Mouse (Mus musculus): ENCODE data around the gene Wnt7b. TPM values are rescaled to one million over a fixed set of nuclear protein-coding genes. Genes with fewer than 3 reads are reported as not detected.

Wnt7b gene
- 0.30 and 0.75 TPM in 2 replicates for total RNA-seq (2021)
- long read RNA-seq, experiment 1, partial matches to known transcripts, result 0 of 1 reads
- long read RNA-seq, experiment 1, other reads (novel, unspliced or antisense), result 1 of 1 reads
- long read RNA-seq, experiment 2, result 0 reads

- no peak for DNase-seq
These were observed at the start of gene Wnt7b for GRCm38 (mm10) chr15:85582356-85582910. Gene Wnt7b, minus strand, starts transcription at chr15:85582473.

- no peak for DNase-seq
These were observed 49.3 kb upstream of the Wnt7b start for GRCm38 (mm10) chr15:85631591-85631990.

GRCm38 (mm10) chr15:85629924-85630545 lies 47.8 kb upstream of the Wnt7b start:
- no peak for DNase-seq

- peak; percentile 83 for DNase-seq
These were observed 43.5 kb upstream of the Wnt7b start for GRCm38 (mm10) chr15:85625666-85626279.

GRCm38 (mm10) chr15:85622213-85622612 lies 39.9 kb upstream of the Wnt7b start:
- DNase-seq, result no peak

- DNase-seq, result no peak
These were observed 33.3 kb upstream of the Wnt7b start for GRCm38 (mm10) chr15:85615537-85616100.

- DNase-seq, result peak; percentile 29
These were observed 32.8 kb upstream of the Wnt7b start for GRCm38 (mm10) chr15:85615075-85615474.

GRCm38 (mm10) chr15:85613358-85614266 lies 31.3 kb upstream of the Wnt7b start:
- peak; percentile 78 for DNase-seq

GRCm38 (mm10) chr15:85612660-85613357 lies 30.5 kb upstream of the Wnt7b start:
- DNase-seq, result peak; percentile 71

GRCm38 (mm10) chr15:85611701-85612520 lies 29.6 kb upstream of the Wnt7b start:
- DNase-seq, result peak; percentile 37

GRCm38 (mm10) chr15:85610618-85611218 lies 28.4 kb upstream of the Wnt7b start:
- DNase-seq, result peak; percentile 94

GRCm38 (mm10) chr15:85610120-85610519 lies 27.8 kb upstream of the Wnt7b start:
- DNase-seq, result peak; percentile 31

- DNase-seq, result no peak
These were observed 27.2 kb upstream of the Wnt7b start for GRCm38 (mm10) chr15:85609266-85610004.

- peak; percentile 48 for DNase-seq
These were observed 23.8 kb upstream of the Wnt7b start for GRCm38 (mm10) chr15:85605962-85606610.

- no peak for DNase-seq
These were observed 22.7 kb upstream of the Wnt7b start for GRCm38 (mm10) chr15:85604938-85605337.

GRCm38 (mm10) chr15:85604507-85604906 lies 22.2 kb upstream of the Wnt7b start:
- peak; percentile 28 for DNase-seq

GRCm38 (mm10) chr15:85603422-85603821 lies 21.1 kb upstream of the Wnt7b start:
- peak; percentile 51 for DNase-seq

- DNase-seq, result no peak
These were observed 20.5 kb upstream of the Wnt7b start for GRCm38 (mm10) chr15:85602733-85603132.

- DNase-seq, result no peak
These were observed 19.7 kb upstream of the Wnt7b start for GRCm38 (mm10) chr15:85602021-85602420.
